Mouse (Mus musculus) embryo, embryonic 11 days (tissue): Measurements from ENCODE around the gene Megf9.

ENCODE experiments used
- DNase-seq: peaks from one replicate; pipeline ENCODE4 v3.0.0-alpha.2; 2015

The Megf9 gene

DNA sequence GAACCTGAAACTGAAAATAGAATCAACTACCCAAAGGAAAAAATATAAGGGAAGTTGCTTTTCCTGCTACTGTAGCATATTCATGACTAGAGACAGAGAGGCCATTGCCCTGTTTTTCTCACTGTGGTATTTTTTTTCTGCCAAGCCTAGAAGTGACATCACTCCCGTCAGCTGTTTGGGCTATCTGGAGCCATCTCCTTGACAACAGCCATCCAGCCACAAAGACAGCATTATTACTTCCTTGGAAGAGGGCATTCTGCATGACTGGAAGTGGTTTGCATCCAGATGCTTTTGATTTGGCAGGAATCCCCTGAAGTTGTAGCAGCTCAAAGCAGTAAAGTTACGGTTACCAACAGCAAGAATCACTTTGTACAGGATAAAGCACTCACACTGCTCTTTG, 122.7 kb downstream of the Megf9 start:
- peak; percentile 68 for DNase-seq

DNA sequence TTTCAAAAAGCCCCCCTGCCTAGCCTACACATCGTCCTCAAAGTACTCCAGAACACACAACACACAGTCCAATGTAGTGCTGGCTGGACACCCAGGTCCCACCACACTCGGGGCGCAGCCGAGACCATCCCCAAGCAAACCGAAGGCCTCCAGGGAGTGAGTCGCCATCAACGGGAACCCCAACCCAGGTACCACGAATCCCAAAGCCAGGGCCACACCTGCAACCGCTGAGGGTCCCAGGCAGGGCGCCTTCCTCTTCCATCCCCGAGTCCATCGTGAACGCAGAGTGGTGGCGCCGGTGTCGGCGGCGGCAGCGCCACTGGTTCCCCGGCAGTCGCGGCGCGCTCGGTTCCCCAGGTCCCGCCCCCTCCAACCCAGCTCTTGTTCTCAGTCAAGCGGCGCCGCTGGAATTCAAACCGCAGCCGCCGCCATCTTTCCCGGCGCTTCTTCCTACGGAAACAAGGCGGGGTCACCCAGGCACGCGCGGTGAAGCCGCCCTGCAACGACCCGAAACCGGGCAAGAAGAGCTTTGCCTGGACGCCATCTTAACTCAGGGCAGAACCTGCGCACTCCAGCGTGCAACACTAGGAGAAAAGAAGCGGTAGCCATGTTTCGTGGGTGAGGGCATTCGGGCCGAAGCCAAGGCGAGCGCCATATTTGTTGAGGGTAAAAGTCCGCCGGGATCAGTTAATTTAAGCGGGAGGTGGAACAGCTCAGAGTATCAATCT, 124.6 kb downstream of the Megf9 start, which contains the start of gene Cdk5rap2:
Gene Cdk5rap2 (minus strand): TSS at position 450 of the 728 bp plus-strand sequence.
- DNase-seq = peak; percentile 98

DNA sequence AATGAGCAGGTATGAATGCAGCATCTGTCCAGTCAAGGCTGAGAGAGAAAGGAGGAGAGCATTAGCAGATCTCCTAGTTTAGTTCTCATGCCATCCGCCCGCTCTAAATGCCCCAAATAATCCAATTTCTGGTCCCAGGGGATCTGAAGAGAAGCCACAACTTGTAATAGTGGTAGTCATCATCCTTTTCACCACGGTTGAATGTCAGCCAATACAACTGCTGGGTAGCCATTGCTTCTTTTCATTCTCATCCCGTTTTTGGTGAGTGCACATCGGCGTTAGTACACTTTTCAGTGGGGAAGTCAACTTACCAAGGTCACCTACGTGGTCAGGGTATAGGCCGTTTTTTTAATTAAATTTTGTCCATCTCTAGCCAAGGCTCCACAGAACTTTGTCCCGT, 125.3 kb downstream of the Megf9 start:
- peak; percentile 11 for DNase-seq

DNA sequence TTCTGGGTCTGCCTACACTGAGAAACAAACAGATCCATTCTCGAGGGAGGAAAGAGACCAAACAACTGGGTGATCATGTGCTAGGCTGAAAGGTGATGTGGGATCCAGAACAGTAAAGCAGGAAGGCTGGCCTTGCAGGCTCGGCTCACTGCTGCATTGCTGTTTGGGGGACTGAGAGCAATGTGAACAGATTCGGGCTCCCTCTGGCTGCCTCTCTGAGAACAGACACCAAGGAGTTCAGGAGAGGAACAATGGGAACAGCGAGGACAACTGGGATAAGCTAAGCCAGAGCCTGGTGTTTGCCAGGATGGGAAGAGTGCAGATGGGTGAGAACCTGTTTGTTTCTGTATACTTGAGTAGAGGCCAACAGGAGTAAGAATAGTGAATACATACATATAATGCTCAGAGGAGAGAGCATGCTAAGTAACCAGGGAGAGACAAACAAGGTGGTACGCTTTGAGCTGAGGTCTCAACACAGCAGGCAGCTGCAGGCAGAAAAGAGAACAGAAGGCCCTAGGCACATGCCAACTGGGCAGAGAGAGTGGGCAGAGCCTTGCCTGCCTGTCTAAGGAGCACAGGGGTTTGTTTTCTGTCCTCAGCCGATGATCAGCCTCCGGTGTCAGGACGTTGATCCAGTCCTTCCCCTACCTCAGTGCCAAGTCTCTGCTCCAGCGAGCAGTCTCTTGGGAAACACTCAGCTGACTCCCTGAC, 132.5 kb downstream of the Megf9 start:
- peak; percentile 35 for DNase-seq

DNA sequence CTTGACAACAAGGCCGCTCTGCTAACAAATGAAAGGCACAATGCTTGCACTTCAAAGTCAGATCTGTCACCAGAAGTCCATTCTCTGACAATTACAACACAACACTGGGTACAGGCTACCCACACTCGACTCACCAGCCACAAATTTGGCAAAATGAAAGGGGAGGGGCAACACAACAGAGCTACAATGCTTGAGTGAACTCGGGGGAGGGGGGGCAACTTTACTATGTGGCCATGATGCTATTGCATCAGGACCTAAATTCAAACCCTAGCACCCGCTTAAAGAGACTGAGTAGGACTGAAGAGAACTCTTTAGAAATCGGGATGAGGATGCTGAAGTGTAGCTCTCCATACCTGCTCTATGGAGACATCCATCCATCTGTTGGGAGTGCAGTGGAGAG, 135.3 kb downstream of the Megf9 start:
- no peak for DNase-seq

DNA sequence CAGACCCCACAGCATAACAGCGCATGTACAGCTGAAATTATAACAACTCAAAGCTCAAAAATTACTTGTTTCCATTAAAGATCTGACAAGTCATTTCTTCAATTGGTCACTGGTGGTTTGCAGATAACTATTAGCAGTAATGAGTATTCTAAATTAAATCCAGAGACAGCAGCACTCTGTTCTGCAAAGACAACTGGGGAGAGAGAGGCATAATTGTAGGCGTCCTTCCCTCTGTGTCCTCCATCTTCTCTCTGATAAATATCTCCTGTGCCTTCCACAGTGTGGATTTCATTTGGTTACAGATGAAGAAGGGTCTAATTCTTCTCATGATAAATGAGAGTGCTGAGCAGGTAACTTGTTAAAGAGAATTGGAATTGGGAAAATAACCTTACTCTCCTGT, 135.7 kb downstream of the Megf9 start:
- DNase-seq = no peak

DNA sequence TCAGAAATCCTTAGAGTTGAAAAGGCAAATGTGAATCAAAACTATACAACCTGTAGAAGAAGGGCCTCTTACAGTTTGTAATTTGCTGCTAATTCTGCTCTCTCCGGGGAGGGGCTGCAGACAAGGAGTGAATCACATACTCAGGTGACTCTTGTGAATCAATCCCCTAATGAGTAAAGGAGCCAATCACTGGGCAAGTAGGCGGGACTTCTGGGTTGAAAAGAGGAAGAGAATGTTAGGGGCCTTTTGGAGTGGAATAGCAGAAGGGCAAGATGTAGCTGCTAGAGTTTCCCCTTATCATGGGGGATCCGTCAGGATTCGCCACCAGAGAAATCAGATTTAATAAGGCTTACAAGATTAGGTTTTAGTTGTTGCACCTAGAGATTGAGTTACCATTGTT, 136.7 kb downstream of the Megf9 start:
- no peak for DNase-seq

DNA sequence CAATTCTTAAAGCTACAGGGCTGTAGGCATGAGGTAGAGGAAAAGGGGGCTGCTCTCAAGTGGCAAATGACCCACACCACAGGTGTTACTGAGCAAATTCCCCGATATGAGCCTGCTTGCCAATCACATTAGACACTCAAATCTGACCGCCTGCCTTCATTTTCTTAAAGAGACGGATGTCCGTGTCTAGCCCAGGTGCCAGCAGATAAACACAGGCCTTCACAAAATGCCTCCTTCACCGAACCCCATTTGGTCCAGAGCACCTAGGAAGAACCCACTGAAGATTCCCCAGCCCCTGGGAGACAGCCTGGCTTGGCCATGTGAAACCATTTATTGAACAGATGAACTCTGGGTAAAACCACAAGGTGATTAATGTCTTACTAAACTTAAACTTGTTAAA, 138.1 kb downstream of the Megf9 start:
- DNase-seq = no peak

DNA sequence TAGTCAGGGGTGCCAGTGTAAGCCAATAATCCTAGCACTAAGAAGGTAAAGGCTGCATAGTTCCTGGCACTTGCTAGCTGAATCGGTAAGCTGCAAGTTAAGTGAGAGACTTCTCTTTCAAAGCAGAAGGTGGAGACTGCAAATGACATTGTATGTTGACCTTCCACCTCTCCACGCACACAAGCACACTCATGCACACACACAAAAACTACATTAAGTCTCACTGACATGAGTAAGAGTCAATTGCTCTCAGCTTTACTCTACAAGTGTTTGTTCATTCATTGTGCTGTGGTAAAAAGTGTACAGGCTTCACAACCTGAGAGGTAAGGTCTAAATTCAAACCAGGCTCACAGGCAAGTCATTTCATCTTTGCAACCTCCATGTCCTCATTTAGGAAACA, 140.1 kb downstream of the Megf9 start:
- no peak for DNase-seq

DNA sequence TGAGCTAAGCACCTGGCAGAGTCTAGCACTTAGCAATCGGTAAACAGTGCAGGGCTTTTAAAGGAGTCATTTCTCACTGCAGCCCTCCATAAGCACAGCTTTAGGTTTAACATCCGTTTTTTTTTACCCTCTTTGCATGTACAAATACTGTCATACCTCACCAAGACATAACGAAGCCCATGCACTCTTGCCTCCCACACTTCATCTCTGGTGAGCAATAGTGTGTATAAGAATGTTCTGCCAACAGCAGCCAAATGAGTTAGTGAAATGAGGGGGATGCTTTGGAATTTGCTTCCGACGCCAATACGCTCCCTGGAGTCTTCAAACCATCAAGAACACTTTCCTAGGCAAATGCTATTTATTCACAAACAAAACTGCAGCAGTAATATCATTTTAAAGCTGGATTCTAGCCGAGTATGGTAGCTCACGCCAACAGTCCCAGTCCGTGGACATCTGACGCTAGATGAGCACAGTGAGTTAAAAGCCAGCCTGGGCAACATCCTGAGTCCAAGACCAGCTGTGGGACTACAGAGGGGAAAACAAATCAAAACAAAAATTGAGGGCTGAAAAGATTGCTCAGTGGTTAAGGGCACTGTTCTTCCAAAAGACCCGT, 142.9 kb downstream of the Megf9 start:
- no peak for DNase-seq

DNA sequence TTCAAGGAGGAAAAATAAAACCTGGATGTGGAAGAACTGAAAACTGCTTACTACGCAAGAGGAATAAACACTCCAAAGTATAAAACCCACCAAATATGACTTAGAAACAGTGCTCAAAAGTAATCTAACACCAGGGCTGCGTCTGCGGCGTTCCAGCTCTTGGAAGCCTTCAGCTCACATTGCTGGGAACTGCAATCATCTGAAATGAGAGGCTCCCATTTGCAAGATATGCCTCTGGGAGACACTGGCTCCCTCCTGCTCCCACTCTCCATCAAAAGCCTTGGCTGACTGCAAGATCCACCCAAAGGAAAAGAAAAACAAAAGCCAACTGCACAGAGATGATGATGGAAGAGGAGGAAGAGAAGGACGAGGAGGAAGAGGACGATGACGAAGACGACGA, 143.7 kb downstream of the Megf9 start:
- DNase-seq = no peak

DNA sequence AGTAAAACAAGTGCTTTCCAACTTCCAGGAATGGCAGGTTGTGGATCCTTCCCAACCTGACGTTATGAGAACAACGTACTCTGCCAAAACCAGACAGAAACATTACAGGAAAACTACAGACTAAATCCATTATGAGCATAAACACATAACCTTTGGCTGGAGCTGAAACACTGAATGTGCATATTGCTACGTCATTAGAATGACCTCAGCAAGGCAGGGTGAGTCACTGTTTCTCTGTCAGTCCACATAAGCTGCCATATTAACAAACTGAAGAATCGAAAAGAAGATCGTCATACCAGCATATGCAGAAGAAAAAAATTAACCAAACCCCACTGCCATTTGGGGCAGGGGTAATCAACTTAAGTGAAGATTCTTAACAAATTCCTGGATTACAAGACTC, 148.6 kb downstream of the Megf9 start:
- no peak for DNase-seq

DNA sequence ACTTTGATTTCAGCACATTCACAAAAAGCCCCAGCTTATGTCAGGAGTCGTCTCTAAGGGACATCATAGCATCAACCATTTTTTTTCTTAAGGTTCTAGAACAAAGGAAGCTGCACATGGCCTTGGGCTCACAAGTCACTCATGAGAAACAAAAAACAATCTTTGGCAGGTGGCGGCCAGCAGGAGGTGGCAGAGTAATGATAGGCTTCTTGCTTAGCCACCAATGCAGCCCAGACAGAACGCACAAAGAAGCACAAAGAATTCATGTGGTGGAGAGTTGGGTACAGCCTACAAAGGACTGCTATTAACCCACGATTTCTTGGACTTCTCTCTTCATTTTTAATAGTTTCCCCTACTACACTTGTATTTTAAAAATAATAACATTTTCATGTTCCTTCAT, 157.4 kb downstream of the Megf9 start:
- no peak for DNase-seq
